Mouse (Mus musculus): ENCODE results near the gene Sdf2.

- TF ChIP-seq EP300 (IDR thresholded peaks at IDR 0.05; ENCODE audit: low read depth) (peak; percentile 55), CTCF (IDR thresholded peaks at IDR 0.05; ENCODE audit: low read depth) (no peak)
These were observed 43.2 kb upstream of the Sdf2 start for GRCm38 (mm10) chr11:78202372-78202771.
